Mouse (Mus musculus): ENCODE results near the gene Ssna1.

GRCm38 (mm10) chr2:25293706-25294105, 21.5 kb upstream of the Ssna1 start:
- TF ChIP-seq CTCF (IDR thresholded peaks at IDR 0.05; ENCODE audit: insufficient read depth, low read depth, low read length), result no peak
- TF ChIP-seq POLR2A (IDR thresholded peaks at IDR 0.05; ENCODE audit: insufficient read depth, low read depth, low read length), result no peak

Data from olfactory bulb, adult 2 months (tissue).